Mouse (Mus musculus) CH12.LX (cell line): ENCODE results near the gene Eml6. TPM values are rescaled to one million over a fixed set of nuclear protein-coding genes. Genes with fewer than 3 reads are reported as not detected.

Experiments
- DNase-seq: peaks from one replicate; pipeline ENCODE4 v3.0.0-alpha.2; 2013; ENCODE audit errors: extremely low read depth
- H3K27ac ChIP-seq: 2 replicates; pipeline ENCODE4 v1.5.1; 2012; ENCODE audit warnings: low read depth, mild to moderate bottlenecking, control low read depth, moderate library complexity; ENCODE audit not compliant: insufficient read depth
- H3K27me3 ChIP-seq: replicated peaks from 2 replicates; pipeline ENCODE3; 2012; ENCODE audit warnings: inconsistent platforms
- H3K36me3 ChIP-seq, 2 experiments: replicated peaks in 1 of 2; 2 replicates each; pipeline versions ENCODE3 to v1.6.1; 2012; ENCODE audit warnings: inconsistent platforms in 1 of 2, low read length in 1 of 2, mild to moderate bottlenecking in 1 of 2, mixed read lengths in 1 of 2, moderate library complexity in 1 of 2; ENCODE audit not compliant: control insufficient read depth in 1 of 2, insufficient read depth in 1 of 2
- H3K4me1 ChIP-seq, 2 experiments: 2 replicates each; pipeline ENCODE4 v1.6.1; 2012; ENCODE audit warnings: inconsistent platforms in 1 of 2, moderate library complexity in 1 of 2; ENCODE audit not compliant: insufficient read depth in 2 of 2, control insufficient read depth in 1 of 2
- H3K4me2 ChIP-seq: 2 replicates; pipeline ENCODE4 v1.6.1; 2012; ENCODE audit warnings: low read depth, mild to moderate bottlenecking, control low read depth; ENCODE audit not compliant: poor library complexity, insufficient read depth, severe bottlenecking
- H3K4me3 ChIP-seq, 3 experiments: fragments of 150-350 bp in 1 of 3; sonication (generic) in 1 of 3; replicated peaks in 1 of 3; 2 replicates each; pipeline versions ENCODE3 to v1.5.1; 2011 to 2012; ENCODE audit warnings: low read depth in 2 of 3, low read length in 2 of 3, mild to moderate bottlenecking in 2 of 3, moderate library complexity in 2 of 3, control low read depth in 1 of 3, improper control_type of control experiment in 1 of 3, inconsistent platforms in 1 of 3, mixed read lengths in 1 of 3; ENCODE audit not compliant: poor library complexity in 1 of 3
- H3K79me2 ChIP-seq: replicated peaks from 2 replicates; pipeline ENCODE4 v1.6.1; 2012; ENCODE audit warnings: mild to moderate bottlenecking, moderate library complexity; ENCODE audit not compliant: control insufficient read depth, poor library complexity, insufficient read depth, severe bottlenecking; ENCODE audit errors: extremely low read depth
- H3K9ac ChIP-seq: 2 replicates; pipeline ENCODE4 v1.6.1; 2012; ENCODE audit warnings: low read depth, mild to moderate bottlenecking, control low read depth, moderate library complexity; ENCODE audit not compliant: insufficient read depth
- H3K9me3 ChIP-seq: replicated peaks from 2 replicates; pipeline ENCODE3; 2012; ENCODE audit warnings: low read length, inconsistent platforms, mixed read lengths
- BHLHE40 ChIP-seq: IDR thresholded peaks from 2 replicates; pipeline ENCODE4 v1.6.1; 2011; ENCODE audit warnings: mild to moderate bottlenecking, low read depth, low read length, improper control_type of control experiment
- CHD1 ChIP-seq: IDR thresholded peaks from 2 replicates; pipeline ENCODE4 v1.6.1; 2012; ENCODE audit warnings: low read depth, low read length, improper control_type of control experiment, inconsistent platforms
- CHD2 ChIP-seq: IDR thresholded peaks from 2 replicates; pipeline ENCODE4 v1.6.1; 2011; ENCODE audit warnings: low read length, improper control_type of control experiment
- CTCF ChIP-seq, 2 experiments: IDR thresholded peaks in 1 of 2; conservative IDR thresholded peaks in 1 of 2; 2 replicates each; pipeline ENCODE4 v1.5.1; 2011 to 2012; ENCODE audit warnings: low read depth in 2 of 2, low read length in 2 of 2, improper control_type of control experiment in 1 of 2, inconsistent platforms in 1 of 2, mild to moderate bottlenecking in 1 of 2, moderate library complexity in 1 of 2
- E2F4 ChIP-seq: IDR thresholded peaks from 2 replicates; pipeline ENCODE4 v1.6.1; 2011; ENCODE audit warnings: low read depth, low read length, improper control_type of control experiment; ENCODE audit not compliant: insufficient replicate concordance
- ELF1 ChIP-seq: IDR thresholded peaks from 2 replicates; pipeline ENCODE4 v1.6.1; 2014; ENCODE audit warnings: low read depth, mild to moderate bottlenecking, inconsistent platforms, low read length, improper control_type of control experiment
- EP300 ChIP-seq: IDR thresholded peaks from 2 replicates; pipeline ENCODE4 v1.6.1; 2011; ENCODE audit warnings: low read length, improper control_type of control experiment
- IRF4 ChIP-seq: IDR thresholded peaks from 2 replicates; pipeline ENCODE4 v1.6.1; 2014; ENCODE audit warnings: low read depth, mild to moderate bottlenecking, inconsistent platforms, low read length, improper control_type of control experiment
- JUND ChIP-seq: conservative IDR thresholded peaks from 2 replicates; pipeline ENCODE4 v1.6.1; 2011; ENCODE audit warnings: low read depth, low read length, improper control_type of control experiment
- KAT2A ChIP-seq: IDR thresholded peaks from 2 replicates; pipeline ENCODE4 v1.6.1; 2012; ENCODE audit warnings: low read length, improper control_type of control experiment, inconsistent platforms; ENCODE audit not compliant: insufficient replicate concordance
- MXI1 ChIP-seq: IDR thresholded peaks from 2 replicates; pipeline ENCODE4 v1.6.1; 2011; ENCODE audit warnings: mild to moderate bottlenecking, low read depth, low read length, improper control_type of control experiment
- NRF1 ChIP-seq: IDR thresholded peaks from 2 replicates; pipeline ENCODE4 v1.6.1; 2014; ENCODE audit warnings: low read depth, mild to moderate bottlenecking, inconsistent platforms, low read length, improper control_type of control experiment, moderate library complexity
- RAD21 ChIP-seq: IDR thresholded peaks from 2 replicates; pipeline ENCODE4 v1.6.1; 2011; ENCODE audit warnings: low read depth, mild to moderate bottlenecking, low read length, improper control_type of control experiment, moderate library complexity
- RCOR1 ChIP-seq: conservative IDR thresholded peaks from 2 replicates; pipeline ENCODE4 v1.6.1; 2012; ENCODE audit warnings: low read depth, mild to moderate bottlenecking, inconsistent platforms, low read length, improper control_type of control experiment
- SIN3A ChIP-seq: IDR thresholded peaks from 2 replicates; pipeline ENCODE4 v1.6.1; 2012; ENCODE audit warnings: low read length, improper control_type of control experiment, inconsistent platforms
- SMC3 ChIP-seq: IDR thresholded peaks from 2 replicates; pipeline ENCODE4 v1.6.1; 2011; ENCODE audit warnings: low read depth, low read length, improper control_type of control experiment
- TCF12 ChIP-seq: IDR thresholded peaks from 2 replicates; pipeline ENCODE4 v1.6.1; 2014; ENCODE audit warnings: low read depth, mild to moderate bottlenecking, inconsistent platforms, low read length, improper control_type of control experiment
- UBTF ChIP-seq: IDR thresholded peaks from 2 replicates; pipeline ENCODE4 v1.6.1; 2012; ENCODE audit warnings: low read depth, mild to moderate bottlenecking, inconsistent platforms, low read length, improper control_type of control experiment, moderate library complexity
- USF1 ChIP-seq: IDR thresholded peaks from 2 replicates; pipeline ENCODE4 v1.6.1; 2014; ENCODE audit warnings: low read depth, mild to moderate bottlenecking, inconsistent platforms, low read length, improper control_type of control experiment
- USF2 ChIP-seq: conservative IDR thresholded peaks from 2 replicates; pipeline ENCODE4 v1.6.1; 2011; ENCODE audit warnings: low read depth, low read length, improper control_type of control experiment
- ZKSCAN1 ChIP-seq: IDR thresholded peaks from 2 replicates; pipeline ENCODE4 v1.6.1; 2012; ENCODE audit warnings: low read depth, inconsistent platforms, low read length, improper control_type of control experiment, borderline replicate concordance
- ZMIZ1 ChIP-seq: IDR thresholded peaks from 2 replicates; pipeline ENCODE4 v1.6.1; 2012; ENCODE audit warnings: low read depth, mild to moderate bottlenecking, inconsistent platforms, low read length, improper control_type of control experiment
- ZNF384 ChIP-seq: IDR thresholded peaks from 2 replicates; pipeline ENCODE4 v1.6.1; 2012; ENCODE audit warnings: low read depth, low read length, improper control_type of control experiment, inconsistent platforms
- dilution Hi-C: fragments of 300-500 bp; cut with MboI; formaldehyde crosslinking; loops from 2 replicates; pipeline ENCODE4 v1.14.3; 2020; ENCODE audit warnings: low sequenced_read_pairs; ENCODE audit not compliant: extremely low pct_unique_long_range_greater_than_20kb, extremely low pct_ligation_motif_present
- in situ Hi-C: fragments of 300-500 bp; cut with MboI; formaldehyde crosslinking; loops from 3 replicates; pipeline ENCODE4 v1.14.3; 2019; ENCODE audit warnings: low sequenced_read_pairs, low pct_ligation_motif_present, low pct_unique_long_range_greater_than_20kb, mixed read lengths
- polyA plus RNA-seq: library from polyadenylated mRNA; unstranded; fragments of >175 nt; gene quantifications from 2 replicates; pipeline ENCODE4 v1.2.1, GENCODE M21; 2012; ENCODE audit warnings: low read depth; ENCODE audit not compliant: insufficient read length
- total RNA-seq, 2 experiments: library from RNA; depleted of rRNA; stranded (reverse); fragments of 300-350 nt in 1 of 2; fragments of >200 nt in 1 of 2; gene quantifications; 2 replicates each; pipeline ENCODE4 v1.2.3; 2012 to 2014

The Eml6 gene
- total and polyA plus RNA-seq, 3 experiments: 3.1 to 3.7 (median 3.2) TPM

GRCm38 (mm10) chr11:29861750-29862397 is 164.0 kb downstream of the Eml6 start (continued):
- TF ChIP-seq BHLHE40: no peak
- TF ChIP-seq MXI1: no peak
- no peak for TF ChIP-seq E2F4
- no peak for TF ChIP-seq RCOR1
- no peak for TF ChIP-seq USF2
- no peak for TF ChIP-seq USF1

DNA sequence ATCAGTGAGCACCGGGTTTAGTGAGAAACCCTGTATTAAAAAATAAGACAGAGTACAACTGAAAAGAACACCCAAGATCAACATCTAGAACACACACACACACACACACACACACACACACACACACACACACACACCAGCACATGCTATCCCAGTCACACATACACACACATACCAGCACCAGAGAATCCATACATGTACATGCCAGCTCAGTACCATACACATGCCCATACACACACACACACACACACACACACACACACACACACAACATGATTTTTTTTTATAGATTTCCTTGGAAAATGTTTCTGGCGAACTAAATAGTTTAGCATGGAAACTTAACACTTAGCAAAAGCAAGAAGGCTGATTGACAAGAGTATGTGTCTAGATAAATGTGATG is 164.8 kb downstream of the Eml6 start:
- Histone ChIP-seq H3K4me1 (peaks cover 0 to 10% of the 10 kb centered on the region in 2 experiments; a peak in 2 of 4 replicates), H3K79me2 (no peaks in the 10 kb centered on the region), H3K27me3 (no peaks in the 10 kb centered on the region), H3K4me2 (no peak overlapping the region), H3K9ac (no peak overlapping the region), H3K36me3 (no peaks in the 10 kb centered on the region), H3K27ac (no peak overlapping the region), H3K9me3 (no peaks in the 10 kb centered on the region), H3K4me3 (no peak overlapping the region)
- in situ Hi-C loops (no loop called here), dilution Hi-C loops (no loop called here)
- no peak for DNase-seq
- TF ChIP-seq RAD21: no peak
- no peak for TF ChIP-seq CHD2
- TF ChIP-seq EP300: no peak
- TF ChIP-seq CTCF (conservative IDR thresholded peaks at IDR 0.05 in 1 of 2, IDR thresholded peaks at IDR 0.05 in 1 of 2; ENCODE audit: low read depth in 2 of 2, low read length in 2 of 2): no peak
- no peak for TF ChIP-seq KAT2A
- TF ChIP-seq SMC3: no peak
- TF ChIP-seq USF1: no peak
- TF ChIP-seq NRF1: no peak
- TF ChIP-seq TCF12: no peak
- no peak for TF ChIP-seq JUND
- TF ChIP-seq UBTF: no peak
- no peak for TF ChIP-seq CHD1

DNA sequence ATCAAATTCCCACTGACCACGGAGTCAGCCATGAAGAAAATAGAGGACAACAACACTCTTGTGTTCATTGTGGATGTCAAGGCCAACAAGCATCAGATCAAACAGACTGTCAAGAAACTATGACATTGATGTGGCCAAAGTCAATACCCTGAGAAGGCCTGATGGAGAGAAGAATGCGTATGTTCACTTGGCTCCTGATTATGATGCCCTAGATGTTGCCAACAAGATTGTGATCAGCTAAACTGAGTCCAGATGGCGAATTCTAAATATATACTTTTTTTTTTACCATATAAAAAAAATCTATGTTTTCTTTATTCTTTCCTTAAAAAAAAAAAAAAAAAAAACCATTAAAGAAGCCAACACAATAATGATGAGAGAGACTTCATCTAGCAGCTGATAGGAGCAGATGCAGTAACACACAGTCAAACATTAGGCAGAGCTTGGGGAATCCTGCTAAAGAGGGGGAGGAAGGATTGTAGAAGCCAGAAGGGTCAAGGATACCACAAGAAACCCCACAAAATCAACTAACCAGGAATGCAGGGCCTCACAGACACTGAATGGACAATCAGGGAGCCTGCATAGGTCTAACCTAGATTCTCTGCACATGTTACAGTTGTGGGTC is 185.1 kb downstream of the Eml6 start:
- Histone ChIP-seq H3K4me1 (peaks cover 3 to 7% of the 10 kb centered on the region in 2 experiments), H3K9me3 (no peaks in the 10 kb centered on the region), H3K27ac (no peak overlapping the region), H3K4me2 (no peak overlapping the region), H3K9ac (no peak overlapping the region), H3K27me3 (no peaks in the 10 kb centered on the region), H3K36me3 (no peaks in the 10 kb centered on the region), H3K79me2 (no peaks in the 10 kb centered on the region), H3K4me3 (no peak overlapping the region)
- in situ Hi-C loops: no loop called here
- no peak for DNase-seq
- TF ChIP-seq MXI1: no peak
- TF ChIP-seq ZKSCAN1: no peak
- TF ChIP-seq ZNF384: no peak
- no peak for TF ChIP-seq CHD1
- TF ChIP-seq IRF4: no peak
- TF ChIP-seq UBTF: no peak
- no peak for TF ChIP-seq SIN3A
- no peak for TF ChIP-seq ELF1
- TF ChIP-seq EP300: no peak
- no peak for TF ChIP-seq JUND
- TF ChIP-seq ZMIZ1: no peak
- dilution Hi-C loops: no loop called here
